Mouse (Mus musculus) adrenal gland, adult 8-10 months (tissue): ENCODE results near the gene Pfas. TPM values are rescaled to one million over a fixed set of nuclear protein-coding genes. Genes with fewer than 3 reads are reported as not detected.
A peak's percentile ranks its signal among the peaks of the same experiment; 100 is the strongest.

Experiments used
- DNase-seq: peaks from one replicate; pipeline ENCODE4 v3.0.0; 2022
- total RNA-seq, 4 experiments: library from RNA; stranded (reverse); gene quantifications; 2 replicates each; pipeline ENCODE4 v1.2.4; 2022

Pfas gene
- 10 to 100 TPM; 33.9 to 48.4 (median 40.5) TPM for total RNA-seq

DNA sequence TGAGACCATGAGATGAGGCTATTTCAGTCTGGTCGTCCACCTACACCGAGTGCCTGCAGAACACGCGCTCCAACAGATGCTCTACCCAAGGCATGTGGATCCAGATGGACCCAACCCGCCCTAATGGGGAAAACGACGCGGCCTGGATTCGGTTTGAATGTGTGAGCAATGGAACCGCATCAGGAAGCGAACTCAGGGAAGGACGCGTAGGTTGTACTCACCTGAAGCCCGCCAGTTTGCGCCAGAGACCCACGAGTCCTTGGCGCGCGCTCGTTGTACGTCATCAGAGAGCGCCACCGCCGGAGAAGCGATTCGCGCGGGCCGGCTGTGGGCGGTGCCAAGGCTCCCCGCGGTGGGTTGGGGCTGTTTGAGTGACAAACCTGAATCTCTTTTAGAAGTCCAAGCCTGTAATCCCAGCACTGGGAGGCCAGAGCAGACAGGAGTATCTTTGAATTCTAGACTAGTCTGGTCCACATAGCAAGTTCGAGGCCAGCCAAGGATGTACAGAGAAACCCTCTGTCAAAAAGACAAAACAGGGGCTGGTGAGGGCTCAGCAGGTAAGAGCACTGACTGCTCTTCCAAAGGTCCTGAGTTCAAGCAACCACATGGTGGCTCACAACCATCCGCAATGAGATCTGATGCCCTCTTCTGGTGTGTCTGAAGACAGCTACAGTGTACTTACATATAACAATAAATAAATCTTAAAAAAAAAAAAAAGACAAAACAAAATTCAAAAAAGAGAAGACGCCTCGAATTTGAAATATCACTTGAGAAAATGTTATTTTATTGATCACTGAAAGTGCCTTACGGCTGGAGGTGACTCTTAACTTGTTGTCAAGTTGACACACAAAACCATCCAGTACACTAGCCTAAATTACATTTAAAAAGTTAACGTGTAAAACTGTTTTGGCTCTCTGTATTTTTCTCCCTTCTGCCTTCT lies at the start of gene Pfas:
Gene Pfas, minus strand, starts transcription at position 279 of the 940 bp plus-strand sequence.
- peak; percentile 84 for DNase-seq

DNA sequence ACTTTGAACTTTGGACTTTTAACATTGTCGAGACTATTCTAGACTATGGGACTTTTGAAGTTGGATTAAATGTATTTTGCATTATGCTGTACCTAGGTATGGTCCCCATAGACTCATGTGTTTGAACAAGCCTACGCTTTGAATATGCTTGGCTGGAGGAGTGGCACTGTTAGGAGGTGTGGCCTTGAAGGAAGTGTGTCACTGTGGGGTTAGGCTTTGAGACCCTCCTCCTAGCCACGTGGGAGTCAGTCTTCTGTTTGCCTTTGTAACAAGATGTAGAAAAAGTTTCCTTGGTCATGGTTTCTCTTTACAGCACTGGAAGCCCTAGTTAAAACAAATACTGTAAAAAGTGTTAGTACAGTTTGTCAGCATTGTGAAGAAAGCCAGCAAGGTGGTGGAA lies 45.6 kb upstream of the Pfas start:
- DNase-seq: no peak

DNA sequence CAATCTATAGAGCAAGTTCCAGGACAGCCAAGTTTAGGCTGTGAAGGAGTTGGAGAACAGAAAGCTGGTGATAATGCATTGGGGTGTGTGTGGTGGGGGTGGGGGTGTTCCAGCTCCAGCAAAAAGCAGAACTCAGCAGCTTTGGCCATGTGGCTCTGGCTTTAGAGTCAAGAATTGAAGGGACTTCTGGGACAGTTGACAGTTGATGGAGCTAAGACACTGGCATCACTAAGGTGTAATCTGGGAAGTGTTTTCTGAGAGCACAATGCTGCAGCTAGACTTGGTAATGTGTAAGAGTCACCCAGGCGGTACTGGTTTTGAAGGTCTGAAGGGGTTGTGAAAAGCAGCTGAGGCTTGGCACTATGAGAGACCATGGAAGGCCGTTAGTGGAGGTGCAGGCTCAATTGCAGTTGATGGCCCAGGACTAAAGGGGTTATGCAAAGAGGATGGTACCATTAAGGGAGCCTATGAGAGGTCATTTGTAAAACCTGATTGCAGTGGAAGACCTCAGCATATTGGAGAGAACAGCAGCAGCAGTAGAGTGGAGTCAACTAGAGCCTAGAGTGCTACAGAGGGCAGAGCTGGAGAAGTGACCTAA lies 44.7 kb upstream of the Pfas start:
- no peak for DNase-seq

DNA sequence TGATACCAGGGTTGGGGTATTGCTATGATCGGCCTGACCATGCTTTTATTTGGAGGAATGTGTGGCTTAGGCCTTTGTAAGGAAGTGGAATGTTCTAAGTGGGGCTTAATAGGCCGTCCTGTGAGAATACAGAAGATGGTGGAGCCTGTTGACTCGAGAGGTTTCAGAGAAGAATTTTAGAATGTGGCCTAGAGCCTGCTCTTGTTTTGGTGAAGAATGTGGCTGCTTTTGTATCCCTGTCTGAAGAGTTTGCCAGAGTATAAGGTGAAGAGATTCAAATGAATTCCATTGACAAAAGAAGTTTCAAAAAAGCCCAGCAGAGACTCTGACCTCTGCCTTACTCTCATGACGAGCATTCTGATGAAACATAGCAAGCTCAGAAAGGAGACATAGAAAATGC lies 43.5 kb upstream of the Pfas start:
- no peak for DNase-seq

DNA sequence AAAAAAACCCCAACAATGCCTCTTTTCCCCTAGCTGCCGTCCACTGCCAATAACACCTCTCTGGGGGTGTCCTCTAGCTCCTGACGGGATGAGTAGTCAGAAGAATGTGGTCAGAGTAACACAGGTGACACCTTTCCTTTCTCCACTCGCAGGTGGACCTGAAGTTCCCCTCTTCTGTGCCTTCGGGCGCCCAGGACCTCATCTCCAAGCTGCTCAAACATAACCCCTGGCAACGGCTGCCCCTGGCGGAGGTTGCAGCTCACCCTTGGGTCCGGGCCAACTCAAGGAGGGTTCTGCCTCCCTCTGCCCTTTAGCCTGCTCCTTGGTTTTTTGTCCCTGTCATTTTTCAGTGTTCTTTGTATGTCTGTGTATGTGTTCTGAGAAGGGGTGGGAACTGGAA lies 42.5 kb upstream of the Pfas start:
- DNase-seq: no peak

DNA sequence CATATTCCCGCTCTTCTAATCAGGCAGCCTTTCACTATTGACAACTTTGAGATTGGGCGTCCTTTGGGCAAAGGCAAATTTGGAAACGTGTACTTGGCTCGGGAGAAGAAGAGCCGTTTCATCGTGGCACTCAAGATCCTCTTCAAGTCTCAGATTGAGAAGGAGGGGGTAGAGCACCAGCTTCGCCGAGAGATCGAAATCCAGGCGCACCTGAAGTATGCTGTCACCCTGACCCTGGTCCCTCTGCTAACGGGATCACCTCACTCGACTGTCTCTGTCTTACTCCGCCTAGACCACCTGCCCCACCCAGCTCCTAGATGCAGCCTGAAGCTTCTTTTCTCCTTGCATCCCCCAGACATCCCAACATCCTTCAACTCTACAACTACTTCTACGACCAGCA lies 39.9 kb upstream of the Pfas start:
- no peak for DNase-seq

DNA sequence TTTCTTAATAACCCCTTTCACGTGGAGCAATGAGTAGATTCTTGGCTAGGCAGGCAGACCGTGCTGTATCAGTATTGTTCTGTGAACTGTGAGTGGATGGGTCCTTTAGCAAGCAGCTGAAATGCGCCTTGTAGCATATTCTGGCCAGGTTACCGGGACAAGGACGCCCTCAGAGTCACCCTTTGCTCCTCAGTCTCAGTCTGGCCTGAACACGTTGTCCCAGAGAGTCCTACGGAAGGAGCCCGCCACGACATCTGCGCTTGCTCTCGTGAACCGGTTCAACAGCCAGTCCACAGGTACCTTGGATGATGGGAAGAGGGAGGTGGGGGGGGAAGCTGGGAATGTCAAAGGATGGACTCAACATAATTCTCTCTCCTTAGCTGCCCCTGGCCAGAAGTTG lies 39.3 kb upstream of the Pfas start:
- DNase-seq: no peak

DNA sequence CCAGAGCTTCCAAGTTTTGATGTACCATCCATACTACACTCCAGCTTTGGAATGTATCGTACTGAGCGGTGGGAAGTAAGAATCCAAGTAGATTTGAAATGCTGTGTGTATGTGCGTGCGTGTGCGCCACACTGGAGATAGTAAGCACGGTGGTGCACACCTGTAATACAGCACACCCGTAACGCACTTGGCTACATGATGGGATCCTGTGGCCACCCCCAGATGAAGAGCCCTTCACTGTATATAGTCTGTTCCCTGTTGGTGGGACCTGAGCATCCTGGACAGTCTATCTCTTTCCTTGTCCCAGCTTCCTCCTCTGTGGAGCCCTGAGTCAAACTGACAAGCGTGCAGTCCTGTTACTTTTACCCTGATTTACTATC lies 38.1 kb upstream of the Pfas start:
- DNase-seq: no peak

DNA sequence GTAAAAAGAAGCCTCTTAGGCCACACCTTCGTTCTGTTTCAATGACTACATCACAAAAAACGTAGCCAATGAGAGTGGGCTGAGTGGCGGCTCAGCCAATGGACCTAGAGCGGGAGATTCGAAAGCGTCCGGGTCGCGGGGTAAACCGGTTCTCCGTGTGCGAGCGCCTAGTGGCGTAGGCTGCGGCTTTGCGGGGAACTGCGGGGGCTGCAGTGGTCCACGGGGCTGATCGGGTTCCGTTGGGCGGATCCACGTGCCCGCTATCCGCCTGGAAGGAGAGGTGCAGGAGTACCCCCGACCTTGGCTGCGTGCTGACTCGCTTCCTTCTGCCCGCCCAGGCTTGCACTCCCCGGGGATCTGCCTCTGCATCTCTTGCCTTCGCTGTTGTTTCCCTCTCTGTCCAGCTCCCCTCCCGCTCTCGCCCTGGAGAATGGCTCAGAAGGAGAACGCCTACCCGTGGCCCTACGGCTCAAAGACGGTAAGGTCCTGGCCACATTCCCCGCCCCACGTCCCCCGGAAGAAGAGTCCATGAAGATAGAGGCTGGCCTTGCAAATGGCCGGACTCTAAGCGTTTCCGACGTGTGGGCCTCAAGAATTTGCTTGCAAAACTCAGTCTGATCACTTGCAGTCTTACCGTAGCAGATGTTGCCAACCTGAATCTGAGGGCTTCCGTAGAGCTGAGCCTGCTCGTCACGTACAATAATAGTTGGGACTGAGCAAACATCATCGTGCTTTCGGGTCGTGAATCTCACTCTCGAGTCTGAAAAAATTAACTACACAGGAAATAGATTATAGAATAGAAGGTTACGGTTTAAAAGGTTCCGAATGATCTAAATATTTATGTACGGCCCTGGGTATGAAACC lies 37.5 kb upstream of the Pfas start, which contains the start of gene Aurkb:
Gene Aurkb, plus strand, starts transcription at position 117 of the 864 bp plus-strand sequence.
- DNase-seq: peak; percentile 71

DNA sequence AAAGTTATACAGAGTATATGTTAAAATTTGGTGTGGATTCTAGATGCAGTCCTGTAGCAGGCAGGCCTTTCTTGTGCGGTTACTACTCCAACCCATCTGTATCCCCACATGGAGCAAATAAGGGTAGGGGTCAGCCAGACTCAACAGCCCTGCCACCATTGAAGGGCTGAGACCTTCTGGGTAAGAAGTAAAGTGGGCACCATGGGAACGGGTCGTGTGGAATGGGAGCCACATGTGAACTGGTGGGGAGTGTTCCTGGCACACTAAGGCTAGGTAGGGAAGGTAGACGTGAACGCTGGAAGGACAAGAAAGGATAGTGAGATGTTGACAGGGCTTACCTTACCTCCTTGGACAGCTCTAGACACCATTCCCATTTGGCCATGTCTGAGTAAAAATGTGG lies 29.9 kb upstream of the Pfas start:
- DNase-seq: no peak

DNA sequence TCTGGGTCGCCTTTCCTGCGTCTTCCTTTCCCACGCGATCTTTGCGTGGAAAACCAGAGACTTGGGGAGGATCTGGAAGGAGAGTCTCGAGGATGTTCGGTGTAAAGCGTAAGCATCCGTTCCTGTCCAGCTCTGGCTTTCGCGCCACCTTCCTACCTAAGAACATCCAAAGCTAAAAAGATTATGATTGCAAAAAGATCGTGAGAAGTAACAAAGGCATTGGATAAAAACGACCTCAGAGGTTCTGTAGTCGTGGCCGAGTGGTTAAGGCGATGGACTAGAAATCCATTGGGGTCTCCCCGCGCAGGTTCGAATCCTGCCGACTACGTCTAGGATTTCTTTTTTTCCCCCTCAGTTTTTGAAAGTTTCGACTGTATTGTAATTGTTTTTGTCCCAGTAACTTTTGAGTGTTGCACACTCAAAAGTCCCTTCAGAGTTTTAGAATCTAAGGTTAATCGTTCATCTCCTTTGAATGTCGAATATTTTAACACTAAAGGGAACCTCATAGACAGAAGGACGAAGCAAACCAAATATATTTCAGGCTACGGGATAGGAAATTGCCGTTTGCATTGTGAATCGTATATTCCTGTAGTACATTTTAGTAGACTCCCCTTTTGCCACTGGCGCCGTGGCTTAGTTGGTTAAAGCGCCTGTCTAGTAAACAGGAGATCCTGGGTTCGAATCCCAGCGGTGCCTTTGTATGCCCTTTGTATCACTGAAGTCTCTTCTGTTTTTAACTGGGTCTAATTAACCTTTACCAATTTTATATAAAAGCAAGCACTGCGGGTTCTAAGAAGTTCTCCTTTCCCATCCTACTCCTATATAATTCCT lies 29.2 kb upstream of the Pfas start:
- peak; percentile 83 for DNase-seq

DNA sequence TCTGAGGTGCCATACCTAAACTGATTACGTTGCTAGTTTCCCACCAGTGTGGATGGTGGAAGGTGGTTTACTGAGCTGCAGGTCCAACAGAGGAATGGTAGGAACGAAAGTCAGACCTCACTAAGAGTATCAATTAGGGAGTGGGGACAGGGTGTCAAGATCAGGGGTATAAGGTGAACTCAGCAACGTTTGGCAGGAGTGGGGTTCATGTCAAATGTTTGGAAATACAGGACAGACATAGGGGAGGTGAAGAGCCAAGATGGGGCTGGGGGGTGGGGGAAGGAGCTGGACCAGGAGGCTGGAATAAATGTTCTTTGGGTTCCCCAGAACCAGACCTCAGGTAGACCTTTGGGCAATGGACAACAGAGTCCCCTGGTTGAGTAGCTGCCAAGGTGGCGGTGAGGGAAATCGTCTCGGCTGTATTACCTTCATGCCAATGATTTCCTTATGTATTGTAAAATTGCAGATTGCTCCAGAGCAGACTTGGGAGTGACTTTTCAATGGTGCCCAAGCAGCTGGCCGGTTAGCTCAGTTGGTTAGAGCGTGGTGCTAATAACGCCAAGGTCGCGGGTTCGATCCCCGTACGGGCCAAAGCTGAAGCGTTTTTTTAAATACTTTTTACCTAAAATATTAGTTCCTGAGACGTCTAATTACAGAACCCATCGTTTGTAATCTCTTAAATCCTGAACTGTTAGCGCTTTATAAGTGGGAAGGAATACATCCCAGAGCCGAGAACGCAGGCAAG lies 28.4 kb upstream of the Pfas start:
- peak; percentile 82 for DNase-seq

DNA sequence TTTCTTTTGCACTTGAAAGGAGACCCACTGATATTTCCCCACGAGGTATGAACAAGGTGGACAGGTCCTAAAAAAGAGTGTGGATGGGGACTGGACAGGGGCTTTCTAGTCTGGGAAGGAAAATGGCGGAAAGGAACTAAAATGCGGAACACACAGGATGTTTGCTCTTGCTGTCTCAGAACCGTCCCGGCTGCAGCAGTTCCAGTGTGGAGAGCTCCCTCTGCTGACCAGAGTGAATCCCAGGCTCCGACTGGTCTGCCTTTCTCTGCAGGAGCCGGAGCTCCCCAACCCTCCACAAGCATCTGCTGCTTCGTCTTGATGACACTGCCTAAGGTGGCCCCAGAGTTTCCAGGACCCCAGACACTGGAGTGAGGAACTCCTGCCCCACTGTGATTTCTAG lies 27.6 kb upstream of the Pfas start:
- peak; percentile 88 for DNase-seq

DNA sequence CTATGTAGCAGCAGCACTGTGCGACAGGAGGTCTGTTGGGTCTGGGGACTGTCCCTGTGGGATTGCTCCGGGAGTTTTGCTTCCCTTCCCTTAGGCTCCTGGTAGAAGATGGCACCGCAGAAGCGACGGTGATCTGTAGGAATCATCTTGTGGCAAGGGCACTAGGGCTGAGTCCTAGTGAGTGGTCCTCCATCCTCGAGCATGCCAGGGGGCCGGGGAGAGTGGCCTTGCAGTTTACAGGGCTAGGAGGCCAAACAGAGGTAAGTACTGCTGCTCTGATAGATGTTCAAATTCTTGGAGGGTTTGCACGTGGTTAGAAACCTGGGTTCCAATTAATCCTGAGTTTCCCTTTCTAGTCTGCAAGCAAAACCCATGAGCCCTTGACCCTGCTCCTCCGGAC lies 27.2 kb upstream of the Pfas start:
- no peak for DNase-seq

DNA sequence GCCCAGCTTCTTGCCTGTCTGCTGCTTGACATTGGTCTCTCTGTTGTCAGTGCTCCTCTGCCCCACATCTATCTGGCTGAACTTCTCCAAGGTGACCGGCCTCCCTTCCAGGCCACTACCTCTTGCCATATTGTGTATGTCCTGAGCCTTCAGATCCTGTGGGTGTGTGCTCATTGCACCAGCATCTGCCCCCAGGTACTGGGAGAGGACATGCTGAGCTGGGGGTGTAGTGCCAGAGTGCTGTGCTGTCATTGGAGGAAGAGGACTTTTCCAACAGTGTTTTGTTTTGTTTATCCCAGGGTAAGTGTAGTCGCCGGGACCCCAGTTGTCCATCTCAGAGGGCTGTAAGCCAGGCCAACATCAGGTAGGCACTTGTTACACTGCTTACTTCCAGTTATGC lies 26.3 kb upstream of the Pfas start:
- no peak for DNase-seq

DNA sequence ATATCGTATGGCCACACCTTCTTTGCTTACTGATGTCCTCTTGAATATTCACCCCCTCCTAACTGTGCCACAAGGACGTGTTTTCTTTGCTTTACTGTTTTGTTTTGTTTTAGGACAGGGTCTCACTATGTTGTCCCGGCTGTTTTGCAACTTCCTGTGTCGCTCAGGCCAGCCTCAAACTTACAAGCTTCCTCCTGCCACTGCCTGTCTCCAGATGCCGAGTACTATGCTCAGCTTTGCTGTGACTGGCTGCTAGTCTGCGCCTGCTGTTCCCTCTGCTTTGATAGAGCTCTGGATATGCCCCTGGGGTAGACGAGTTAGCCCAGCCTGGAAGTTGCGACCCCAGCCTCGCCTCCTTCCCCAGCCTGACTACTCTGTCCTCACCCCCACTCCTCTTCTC lies 25.3 kb upstream of the Pfas start:
- DNase-seq: no peak

DNA sequence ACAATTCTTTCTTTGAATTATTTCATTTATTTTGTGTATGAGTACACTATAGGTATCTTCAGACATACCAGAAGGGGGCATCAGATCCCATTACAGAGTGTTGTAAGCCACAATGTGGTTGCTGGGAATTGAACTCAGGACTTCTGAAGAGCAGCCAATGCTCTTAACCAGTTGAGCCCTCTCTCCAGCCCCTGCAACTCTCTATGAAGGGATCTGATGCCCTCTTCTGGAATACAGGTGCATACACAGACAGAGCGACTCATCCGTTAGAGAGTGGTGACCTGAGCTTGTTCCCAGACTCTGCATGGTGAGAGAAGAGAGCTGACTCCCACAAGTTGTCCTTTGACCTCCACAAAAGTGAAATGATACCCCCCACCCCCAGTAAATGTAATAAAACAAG lies 20.5 kb upstream of the Pfas start:
- DNase-seq: no peak

DNA sequence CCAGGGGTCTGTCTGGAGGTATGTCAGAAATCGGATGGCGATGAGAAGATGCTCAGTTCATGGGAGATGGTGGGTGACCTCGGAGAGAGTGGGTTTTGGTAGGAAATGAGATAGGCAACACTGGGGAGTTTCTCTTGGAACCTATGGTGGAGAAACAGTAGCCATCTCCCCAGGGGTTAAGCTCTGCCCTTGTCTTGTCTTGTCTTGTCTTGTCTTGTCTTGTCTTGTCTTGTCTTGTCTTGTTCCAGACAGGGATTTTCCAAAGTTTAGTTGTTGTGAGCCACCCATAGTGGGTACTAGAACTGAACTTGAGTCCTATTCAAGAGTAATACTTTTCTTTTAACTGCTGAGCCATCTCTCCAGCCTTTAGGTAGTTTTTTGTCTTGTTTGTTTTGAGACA lies 18.3 kb upstream of the Pfas start:
- DNase-seq: no peak

DNA sequence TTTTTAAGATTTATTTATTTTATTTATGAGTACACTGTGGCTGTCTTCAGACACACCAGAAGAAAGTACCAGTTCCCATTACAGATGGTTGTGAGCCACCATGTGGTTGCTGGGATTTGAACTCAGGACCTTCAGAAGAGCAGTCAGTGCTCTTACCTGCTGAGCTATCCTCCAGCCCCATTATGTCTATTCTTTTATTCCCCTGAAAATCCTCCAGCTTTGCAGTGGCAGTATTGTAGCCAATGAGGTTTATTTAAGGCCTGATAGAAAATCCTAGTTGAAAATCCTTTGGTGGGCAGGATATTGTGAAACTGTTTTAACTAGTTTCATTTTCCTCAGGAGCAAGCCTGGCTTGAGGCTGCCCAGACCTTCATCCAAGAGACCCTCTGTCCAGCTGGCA lies 12.4 kb upstream of the Pfas start:
- no peak for DNase-seq

DNA sequence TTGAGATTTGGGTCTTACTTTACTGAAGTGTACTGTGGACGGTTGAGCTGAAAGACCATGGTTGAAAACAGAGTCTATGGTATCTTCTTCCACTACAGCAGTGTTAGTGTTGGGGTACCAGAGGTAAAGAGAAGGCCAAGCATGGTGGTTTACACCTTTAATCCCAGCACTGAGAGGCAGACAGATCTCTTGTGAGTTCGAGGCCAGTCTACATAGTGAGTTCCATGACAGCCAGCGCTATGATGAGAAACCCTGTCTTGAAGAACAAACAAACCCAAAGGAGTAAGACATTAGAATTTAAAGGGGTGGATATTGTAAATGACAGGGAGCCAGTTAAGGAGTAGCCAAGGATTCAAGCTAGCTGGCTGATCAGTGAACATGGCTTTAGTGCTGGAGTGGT lies 8.5 kb upstream of the Pfas start:
- no peak for DNase-seq

DNA sequence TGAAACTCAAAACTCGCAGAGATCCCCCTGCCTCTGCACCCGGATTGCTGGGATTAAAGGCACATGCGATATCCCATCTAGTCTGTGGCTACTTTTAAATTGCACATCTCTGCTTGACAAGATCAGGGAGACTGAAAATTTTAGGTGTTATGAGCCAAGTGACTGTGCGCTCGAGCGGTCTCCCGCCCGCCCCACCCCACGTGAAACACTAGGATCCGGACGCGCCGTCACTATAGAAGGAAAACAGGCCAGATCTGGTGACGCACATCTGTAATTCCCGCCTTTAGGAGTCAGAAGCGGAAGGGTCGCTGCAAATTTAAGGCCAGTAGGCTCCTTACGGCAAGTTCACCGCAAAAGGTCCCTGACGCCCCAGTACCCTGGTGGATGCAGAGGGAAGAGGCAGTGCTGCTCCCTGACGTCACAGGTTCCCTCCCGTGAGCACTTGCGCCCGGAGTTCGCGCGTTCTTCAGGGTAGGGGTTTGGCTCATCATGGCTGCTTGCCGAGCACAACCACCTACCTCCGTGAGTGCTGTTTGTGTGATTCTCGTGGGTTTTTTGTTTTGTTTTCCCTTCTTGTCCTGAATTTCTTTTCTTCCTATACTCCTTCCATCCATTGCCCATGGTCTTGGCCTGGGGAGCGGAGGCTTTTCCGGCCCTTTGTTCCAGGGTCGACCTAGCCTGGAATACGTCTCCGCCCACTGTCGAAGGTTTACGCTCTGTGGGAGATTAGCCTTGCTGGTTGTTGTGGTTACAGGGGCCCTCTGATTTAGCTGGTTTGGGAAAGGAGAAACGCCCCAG lies 7.6 kb upstream of the Pfas start, which contains the start of gene Ctc1:
Gene Ctc1, plus strand, starts transcription at position 268 of the 798 bp plus-strand sequence.
- DNase-seq: peak; percentile 87
